Mouse (Mus musculus): Measurements from ENCODE around the gene Kat2b.
"Not testable (repeated sequence)": the region's sequence is repeated elsewhere in the genome, so short reads cannot be mapped to it uniquely, and the experiment has no call there.

The Kat2b gene

DNA sequence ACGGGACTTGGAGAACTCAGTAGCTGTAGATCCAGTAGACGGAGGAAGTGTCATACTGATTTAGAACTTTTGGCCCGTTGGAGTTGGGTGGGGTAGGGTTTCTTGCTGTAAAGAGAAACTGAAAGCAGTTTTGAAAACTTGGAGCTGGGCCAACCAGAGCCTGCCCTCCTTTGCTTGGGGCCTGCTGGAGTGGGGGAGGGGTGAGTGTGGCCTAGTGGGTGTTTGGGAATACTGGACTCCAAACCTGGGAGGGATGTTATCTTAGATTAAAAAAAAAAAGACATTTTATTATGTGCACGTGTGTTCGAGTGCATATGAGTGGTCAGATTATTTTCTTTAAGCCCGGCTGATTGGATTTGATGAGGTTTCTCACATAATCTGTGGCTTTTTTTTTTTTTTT is 3.2 kb downstream of the Kat2b start:
- DNase-seq (ENCODE audit: low read depth in 2 of 2, low spot score in 2 of 2): peak; percentile 68 to 79

DNA sequence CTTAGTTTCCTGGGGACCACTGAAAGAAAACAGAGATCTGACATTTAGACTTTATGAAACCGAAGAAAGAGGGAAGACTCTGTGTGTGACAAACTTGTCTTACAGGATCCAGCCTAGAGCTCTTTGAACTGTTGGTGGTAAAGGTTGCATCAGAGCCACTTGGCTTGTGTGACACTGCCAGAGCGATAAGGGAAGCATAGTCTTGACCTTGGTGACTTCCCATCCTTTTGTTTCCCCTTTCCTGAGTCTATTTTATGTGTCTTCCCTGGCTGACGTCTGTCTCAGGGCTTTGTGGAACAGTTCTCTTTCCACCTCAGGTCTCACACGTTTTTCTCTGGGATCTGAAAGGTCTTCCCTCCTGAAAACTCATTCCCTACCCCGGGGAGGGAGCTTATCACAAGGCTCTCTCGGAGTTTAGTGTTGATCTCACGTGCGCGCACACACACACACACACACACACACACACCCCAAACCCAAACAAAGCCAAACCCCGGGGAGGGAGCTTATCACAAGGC is 3.8 kb downstream of the Kat2b start:
- peak; percentile 21 to 32 for DNase-seq (ENCODE audit: low read depth in 2 of 2, low spot score in 2 of 2)

DNA sequence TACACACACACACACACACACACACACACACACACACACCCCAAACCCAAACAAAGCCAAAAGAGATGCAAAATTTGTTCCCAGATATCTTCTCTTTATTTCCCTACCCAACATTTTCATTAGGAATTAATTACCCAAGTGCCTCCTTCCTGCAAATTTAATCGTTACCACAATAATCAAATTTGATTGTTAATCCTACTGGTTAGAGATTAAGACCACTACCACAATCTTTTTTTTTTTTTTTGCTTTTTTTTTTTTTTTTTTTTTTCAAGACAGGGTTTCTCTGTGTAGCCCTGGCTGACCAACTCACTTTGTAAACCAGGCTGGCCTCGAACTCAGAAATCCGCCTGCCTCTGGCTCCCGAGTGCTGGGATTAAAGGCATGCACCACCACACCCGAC is 4.3 kb downstream of the Kat2b start:
- not testable (repeated sequence) for DNase-seq (ENCODE audit: low read depth in 2 of 2, low spot score in 2 of 2)

DNA sequence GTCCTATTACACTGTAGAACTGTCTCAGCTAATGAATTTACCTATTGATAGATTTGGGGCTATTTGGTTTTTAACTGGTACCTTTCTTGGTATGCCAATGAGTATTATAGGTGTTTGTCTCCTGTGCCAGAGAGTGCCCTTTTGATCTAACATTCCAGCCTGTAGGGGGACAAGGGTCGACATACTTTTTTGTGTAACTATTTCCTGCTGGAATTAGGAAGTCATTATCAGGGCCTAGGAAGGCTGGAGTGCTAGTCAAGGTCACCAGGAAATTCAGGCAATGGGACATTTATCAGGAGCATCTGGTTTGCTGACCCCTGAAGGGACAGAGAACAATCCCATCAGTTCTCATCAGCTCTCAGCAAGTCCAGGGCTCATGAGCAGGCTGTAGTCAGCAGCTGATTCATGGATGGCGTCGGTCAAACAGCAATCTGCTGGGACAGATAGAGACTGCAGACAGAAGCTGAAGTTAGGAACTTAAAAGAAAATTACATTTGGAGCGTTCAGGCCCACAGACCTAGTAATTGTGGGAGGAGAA is 6.4 kb downstream of the Kat2b start:
- no peak for DNase-seq (ENCODE audit: low read depth in 2 of 2, low spot score in 2 of 2)

DNA sequence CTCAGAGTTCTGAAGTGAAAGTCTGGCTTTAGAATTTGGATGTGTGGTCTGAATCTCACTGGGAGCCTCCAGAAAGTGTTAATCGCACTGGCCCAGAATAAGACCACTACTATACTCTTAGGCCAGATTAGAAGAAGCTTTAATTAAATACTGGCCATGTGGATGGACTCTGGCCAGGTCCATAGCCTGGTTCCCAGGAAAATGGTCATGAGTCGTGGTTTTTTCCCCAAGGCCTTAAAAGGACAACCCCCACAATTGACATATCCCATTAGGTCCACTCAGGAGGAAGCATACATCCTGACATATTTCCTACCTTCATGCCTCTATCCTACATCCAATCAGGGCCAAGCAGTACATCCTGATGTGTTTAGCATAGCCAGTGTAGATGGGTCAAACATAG is 10.5 kb downstream of the Kat2b start:
- no peak for DNase-seq (ENCODE audit: low read depth in 2 of 2, low spot score in 2 of 2)

DNA sequence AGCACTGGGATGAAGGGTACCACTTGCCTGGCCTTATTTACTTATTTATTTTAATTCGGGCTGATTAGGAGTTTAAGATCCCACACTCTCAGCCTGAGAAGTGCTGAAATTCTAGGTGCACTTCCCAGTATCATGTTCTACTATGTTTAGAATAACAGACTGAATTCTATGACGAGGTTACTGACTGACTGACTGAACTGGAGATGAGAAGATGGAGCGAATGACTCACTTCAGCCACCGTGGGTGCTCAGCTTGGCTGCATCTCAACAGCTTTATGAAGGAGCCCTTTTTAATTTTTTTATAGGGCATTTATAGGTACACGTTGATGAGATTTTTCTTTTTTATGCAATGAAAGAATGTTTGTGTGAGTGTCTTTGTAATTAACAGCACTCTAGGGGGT is 11.1 kb downstream of the Kat2b start:
- no peak for DNase-seq (ENCODE audit: low read depth in 2 of 2, low spot score in 2 of 2)

DNA sequence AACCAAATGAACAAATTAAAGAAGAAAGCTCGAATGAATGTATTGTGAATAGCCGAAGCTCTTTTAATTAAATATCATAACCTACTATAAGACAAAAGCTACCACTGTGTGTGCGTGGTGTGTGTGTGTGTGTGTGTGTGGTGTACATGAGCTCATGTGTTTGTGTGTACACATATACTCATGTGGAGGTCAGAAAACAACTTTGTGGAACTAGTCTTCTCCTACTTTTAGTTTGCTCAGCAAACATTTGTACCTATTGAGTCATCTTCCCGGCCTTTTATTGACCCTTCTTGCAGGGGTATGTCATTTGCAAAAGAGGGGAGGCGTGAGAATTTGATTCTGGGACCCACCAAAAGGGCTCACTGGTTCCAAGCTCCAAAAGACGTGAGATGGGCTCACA is 11.6 kb downstream of the Kat2b start:
- no peak for DNase-seq (ENCODE audit: low read depth in 2 of 2, low spot score in 2 of 2)

DNA sequence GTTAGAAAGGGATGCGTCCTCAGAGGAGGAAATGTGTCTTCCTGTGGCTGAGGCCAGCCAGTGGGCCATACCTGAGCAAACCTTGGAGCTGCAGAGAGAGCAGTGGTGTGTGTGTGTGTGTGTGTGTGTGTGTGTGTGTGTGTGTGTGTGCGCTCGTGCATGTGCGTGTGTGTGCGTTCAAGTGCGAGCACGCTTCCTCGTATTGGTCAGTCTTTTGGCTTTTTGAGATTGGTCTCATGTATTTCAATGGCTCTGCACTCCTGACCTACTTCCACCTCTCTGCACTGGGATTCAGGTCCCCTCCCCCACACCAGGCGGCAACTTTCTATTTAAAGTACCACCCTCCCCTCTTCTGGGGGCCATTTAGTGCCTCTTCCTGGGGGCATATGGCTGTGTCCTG is 12.1 kb downstream of the Kat2b start:
- DNase-seq (ENCODE audit: low read depth in 2 of 2, low spot score in 2 of 2): no peak

DNA sequence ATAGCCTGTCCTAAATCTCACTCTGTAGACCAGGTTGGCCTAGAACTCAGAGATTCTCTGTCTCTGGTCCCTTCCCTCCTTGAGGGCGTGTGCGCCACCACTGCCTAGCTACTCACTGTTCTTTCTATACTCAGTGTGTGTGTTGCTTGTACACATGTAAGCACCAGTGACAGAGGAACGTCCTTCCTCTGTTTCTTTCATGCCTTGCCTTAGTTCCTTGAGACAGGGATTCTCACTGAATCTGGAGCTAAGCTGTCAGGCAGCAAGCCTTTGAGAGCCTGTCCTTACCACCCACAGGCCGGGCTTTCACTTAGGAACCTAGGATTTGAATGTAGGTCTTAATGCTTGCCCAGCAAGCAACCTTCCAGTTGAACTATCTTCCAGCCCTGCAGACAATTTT is 13.0 kb downstream of the Kat2b start:
- DNase-seq (ENCODE audit: low read depth in 2 of 2, low spot score in 2 of 2): no peak

DNA sequence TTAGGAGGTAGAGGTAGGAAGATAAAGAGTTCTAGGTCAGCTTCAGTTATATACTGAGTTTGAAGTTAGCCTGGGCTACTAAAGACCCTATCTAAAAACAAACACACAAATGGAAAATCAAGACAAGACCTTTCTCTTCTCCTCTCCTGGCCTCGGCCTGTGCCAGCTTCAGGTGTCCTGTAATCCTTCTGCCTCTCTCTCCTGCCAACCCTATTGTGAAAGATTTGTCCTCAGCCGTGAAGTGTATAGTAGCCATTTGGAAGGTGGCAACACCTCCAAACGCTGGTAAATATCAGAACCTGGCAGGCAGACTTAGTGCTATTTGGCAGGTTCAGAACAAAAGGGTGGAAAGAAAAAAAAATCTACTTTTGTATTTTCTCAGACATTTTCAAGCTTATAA is 13.6 kb downstream of the Kat2b start:
- DNase-seq (ENCODE audit: low read depth in 2 of 2, low spot score in 2 of 2): no peak

DNA sequence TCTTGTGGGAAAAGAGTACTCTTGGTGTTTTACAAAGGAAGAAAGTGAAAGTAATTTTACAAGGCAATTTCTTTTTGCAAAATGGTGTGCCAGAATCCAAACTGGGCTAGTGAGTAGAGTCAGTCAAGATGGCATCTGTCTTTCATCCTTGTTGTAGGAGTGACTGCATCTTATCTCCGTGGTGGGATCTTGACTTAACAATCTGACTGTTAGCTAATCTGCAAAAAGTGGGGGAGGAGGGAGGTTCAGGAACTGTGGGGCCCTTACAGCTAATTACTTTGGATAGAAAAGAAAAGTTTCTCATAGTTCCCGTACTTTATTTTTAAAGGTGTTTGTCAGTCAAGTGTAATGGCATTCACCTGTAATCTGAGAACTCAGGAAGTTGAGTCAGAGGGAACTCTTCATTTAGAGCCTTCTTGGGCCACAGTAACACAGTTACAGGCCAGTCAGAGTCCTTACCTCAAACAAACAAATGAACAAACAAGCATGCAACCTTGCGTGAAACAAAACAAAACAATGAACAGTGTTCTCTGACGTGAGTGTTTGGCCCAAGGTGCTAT is 15.4 kb downstream of the Kat2b start:
- no peak for DNase-seq (ENCODE audit: low read depth in 2 of 2, low spot score in 2 of 2)

DNA sequence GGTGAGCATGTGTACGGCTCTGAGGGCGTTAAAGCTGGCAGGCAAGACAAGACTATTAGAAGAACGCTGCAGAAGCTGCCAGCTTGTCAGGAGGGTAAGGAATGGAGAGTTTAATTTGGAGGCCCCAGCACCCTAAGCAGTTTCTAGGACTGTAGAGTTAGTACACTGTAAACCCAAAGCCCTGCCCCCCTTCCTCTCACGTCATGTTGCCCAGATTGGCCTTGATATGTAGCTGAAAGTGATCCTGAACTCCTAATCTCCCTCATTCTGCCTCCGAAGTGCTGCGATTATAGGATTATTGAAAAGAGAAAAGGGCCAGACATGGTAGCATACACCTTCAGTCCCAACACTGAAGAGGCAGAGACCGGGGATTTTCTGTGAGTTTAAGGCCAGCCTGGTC is 16.1 kb downstream of the Kat2b start:
- DNase-seq (ENCODE audit: low read depth in 2 of 2, low spot score in 2 of 2): no peak

DNA sequence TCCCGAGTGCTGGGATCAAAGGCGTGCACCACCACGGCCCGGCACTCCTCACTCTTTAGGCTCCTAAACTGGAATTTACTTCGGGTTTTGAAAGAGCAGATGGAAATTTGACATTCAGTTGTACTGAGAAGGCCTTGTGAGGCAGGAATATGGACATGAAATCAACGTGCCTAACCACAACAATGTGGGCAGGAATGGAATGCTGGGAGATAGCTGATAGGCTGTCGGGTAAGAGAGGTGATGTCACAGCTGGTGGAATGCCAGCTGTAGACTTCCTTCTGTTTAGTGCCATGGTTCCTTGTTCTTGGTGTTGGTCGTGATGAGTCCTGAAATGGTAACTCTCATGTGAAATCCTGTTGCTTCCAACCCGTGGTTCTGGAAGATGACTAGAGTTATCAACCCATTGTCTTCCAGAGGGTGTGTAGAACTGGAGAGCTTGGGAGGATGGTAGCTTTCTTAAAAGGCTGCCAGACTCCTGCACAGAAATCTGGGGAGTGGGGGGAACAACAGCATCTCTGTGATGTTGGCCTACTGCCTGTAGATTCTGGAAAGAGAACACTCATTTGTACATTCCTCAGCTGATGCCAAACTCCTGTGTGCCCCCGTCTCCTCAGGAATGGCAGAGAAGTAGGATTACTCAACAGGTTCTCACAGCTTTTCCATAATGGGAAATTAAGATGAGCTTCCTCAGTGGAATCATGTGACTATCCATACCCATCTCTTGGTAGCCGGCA is 17.4 kb downstream of the Kat2b start:
- DNase-seq (ENCODE audit: low read depth in 2 of 2, low spot score in 2 of 2): no peak

DNA sequence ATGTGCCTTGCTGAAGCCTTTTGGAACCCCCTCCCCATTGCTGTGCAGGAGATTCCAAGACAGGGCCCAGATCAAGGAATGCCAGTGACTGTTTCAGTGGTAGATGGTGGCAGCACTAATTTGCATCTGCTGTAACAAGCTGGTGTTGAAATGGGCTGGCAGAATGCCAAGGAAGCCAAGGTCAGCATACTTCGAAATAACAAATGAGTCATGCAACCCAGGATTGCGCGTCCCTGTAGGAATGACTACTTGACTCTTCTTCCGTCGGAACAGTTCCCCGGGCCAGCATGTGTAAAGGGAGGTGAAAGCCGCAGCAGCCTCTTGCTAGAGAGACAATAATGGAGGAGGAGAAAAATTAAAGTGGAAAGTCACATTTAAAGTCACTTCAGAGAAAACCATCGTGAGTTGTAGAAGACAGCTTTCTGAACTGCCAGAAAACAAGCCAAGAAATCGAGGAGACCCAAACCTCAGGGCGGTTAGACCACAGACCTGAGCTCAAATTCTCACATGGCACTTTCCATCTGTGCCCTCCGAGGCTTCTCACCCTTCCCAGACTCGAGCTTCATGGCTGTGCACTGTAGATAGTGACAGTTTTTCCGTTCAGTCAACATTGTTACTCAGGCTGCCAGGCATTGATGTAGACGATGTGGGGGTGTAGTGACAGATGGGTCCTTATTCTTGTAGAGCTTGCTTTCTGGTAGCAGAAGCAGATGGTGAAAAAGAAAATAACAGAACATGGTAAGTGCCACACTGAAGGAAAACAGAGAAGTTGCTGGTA is 20.6 kb downstream of the Kat2b start:
- peak; percentile 55 to 66 for DNase-seq (ENCODE audit: low read depth in 2 of 2, low spot score in 2 of 2)

DNA sequence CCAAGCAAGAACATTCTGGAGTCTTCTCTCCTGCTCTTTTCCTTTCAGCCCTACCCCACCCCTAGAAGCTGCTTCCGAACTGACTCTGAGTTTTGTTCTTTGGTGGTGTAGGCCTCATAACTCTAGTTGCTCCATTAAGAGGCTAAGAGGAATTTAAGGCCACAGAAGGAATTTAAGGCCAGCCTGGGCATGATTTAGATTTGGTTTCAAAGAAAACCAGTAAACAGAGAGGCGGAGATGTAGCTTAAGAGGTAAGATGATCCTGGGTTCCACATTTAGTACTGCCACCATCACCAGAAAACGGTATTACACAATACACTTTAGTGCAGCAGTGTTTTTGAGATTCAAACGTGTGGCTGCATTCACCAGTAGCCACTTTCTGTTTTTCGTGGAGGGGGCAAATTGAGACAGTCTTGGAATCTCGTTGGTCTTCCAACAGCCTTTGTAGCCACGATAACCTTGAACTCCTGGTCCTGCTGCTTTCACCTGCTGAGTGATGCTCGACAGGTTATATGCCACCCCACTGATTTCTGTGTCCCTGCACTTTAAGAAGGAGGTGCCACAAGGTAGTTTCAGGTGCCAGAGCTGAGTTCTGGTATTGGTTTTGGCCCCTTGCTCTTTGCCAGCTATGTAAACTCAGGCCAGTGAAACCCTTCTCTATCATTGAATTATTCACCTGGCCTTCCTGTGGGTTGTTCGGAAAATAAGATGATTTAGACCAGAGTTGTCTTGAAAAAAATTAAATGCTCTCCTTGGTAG is 21.6 kb downstream of the Kat2b start:
- no peak for DNase-seq (ENCODE audit: low read depth in 2 of 2, low spot score in 2 of 2)

DNA sequence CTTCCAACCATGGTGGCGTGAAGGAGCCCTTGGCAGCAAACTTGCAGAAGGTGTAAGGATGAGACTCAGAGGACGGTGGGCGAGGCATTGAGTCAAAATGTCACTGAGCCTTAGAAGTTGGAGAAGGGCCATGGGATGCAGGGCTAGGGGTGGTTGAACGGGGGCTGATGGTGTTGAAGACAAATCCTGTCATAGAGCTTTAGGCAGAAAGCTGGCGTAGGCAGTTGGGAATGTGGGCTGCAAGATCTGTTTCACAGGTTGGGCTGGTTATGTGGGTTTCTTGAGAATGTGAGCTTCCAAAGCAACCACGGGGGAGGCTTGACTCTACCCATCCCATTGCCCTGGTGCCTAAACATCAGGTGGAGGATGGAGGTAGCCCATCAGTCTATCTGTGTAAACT is 23.4 kb downstream of the Kat2b start:
- no peak for DNase-seq (ENCODE audit: low read depth in 2 of 2, low spot score in 2 of 2)

DNA sequence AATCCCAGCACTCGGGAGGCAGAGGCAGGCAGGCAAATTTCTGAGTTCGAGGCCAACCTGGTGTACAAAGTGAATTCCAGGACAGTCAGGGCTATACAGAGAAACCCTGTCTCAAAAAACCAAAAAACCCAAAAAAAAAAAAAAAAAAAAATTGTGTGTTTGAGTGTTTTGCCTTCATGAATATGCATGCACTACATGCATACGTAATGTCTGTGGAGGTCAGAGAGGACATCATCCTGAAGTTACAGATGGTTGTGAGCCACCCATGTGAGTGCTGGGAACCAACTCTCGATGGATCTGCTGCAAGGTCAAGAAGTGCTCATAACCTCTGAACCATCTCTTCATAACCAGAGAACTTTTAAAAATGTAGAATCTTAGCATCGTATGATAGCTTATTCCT is 25.2 kb downstream of the Kat2b start:
- no peak for DNase-seq (ENCODE audit: low read depth in 2 of 2, low spot score in 2 of 2)

DNA sequence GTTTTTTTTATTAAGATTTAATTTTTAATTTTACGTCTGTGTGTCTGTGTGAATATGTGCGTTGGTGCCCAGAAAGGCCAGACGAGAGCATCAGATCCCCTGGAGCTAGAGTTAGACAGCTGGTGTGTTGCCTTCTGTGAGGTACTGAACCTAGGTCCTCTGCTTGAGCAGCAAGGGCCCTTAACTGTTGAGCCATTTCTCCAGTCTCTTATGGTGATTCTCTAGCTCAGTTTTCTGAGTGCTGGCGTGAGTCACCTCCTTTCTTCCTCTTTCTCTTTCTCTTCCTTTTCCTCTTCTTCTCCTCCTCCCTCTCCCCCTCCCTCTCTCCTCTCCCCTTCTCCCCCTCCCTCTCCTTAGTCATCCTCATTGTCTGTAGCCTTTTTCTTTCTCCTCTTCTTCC is 27.9 kb downstream of the Kat2b start:
- DNase-seq (ENCODE audit: low read depth in 2 of 2, low spot score in 2 of 2): no peak

DNA sequence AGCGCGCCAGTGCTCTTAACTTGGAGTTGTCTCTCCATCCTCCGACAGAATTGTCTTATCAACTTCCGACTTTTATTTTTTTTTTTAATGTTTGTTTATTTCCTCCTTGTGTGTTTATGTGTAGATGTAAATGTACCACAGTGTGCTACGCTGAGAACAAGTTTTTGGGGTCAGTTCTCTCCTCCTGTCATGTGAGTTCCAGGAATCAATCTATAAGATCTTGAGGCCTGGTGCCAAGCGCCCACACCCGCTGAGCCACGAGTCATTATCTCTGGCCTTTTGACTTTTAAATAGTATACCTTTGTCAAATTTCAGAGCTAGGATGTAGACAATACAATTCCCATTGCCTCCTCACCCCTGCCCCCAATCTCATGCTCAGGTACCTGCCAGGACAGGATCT is 28.9 kb downstream of the Kat2b start:
- no peak for DNase-seq (ENCODE audit: low read depth in 2 of 2, low spot score in 2 of 2)

DNA sequence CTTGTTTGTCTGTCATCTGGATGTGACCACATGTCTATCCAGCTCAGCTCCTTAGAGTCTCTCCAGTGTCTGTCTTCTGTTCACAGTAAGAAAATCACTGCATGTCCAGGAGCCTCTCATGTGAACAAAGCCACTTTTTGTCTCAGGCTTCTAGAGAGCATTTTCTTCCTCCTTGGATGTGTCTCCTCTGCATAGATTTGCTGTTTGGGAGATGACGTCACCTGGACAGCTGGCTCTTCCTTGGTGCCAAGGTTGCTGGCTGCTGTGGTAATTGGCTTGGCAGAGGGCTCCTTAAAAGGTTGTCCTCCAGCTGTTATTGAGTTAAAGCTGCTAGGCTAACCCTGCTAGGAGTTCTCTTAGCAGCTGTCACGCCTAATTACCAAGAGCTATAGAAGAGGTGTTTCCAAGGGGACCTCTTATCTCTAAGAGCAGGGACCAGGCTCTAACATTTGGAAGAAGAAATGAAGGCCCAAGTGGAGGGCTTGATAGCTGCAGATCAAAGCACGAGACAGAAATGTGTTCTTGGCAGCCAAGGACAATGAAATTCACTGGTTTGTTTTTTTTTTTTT is 29.7 kb downstream of the Kat2b start:
- DNase-seq (ENCODE audit: low read depth in 2 of 2, low spot score in 2 of 2): no peak

Data from CD8-positive naive resting alpha-beta T cell, adult 2 months (primary cell).